Mouse (Mus musculus) kidney, embryonic 15.5 days (tissue): Measurements from ENCODE around the gene Wdr31. TPM values are rescaled to one million over a fixed set of nuclear protein-coding genes. Genes with fewer than 3 reads are reported as not detected.

Experiments used
- ATAC-seq: fragments of 200-750 bp; cut with Nextera tagmentation; replicated peaks from 2 replicates; pipeline ENCODE4 v1.8.0; 2017; ENCODE audit warnings: moderate TSS enrichment; ENCODE audit not compliant: low FRiP score
- H3K27ac ChIP-seq: fragments of 300-500 bp; sonication (generic); 2 replicates; pipeline ENCODE4 v1.5.1; 2015; ENCODE audit warnings: mild to moderate bottlenecking, inconsistent platforms
- H3K27me3 ChIP-seq: fragments of 300-500 bp; sonication (generic); 2 replicates; pipeline ENCODE4 v1.6.1; 2015; ENCODE audit warnings: inconsistent platforms
- H3K36me3 ChIP-seq: fragments of 300-500 bp; sonication (generic); 2 replicates; pipeline ENCODE4 v1.6.1; 2015; ENCODE audit warnings: inconsistent platforms
- H3K4me1 ChIP-seq: fragments of 300-500 bp; sonication (generic); 2 replicates; pipeline ENCODE4 v1.6.1; 2015; ENCODE audit warnings: inconsistent platforms
- H3K4me2 ChIP-seq: fragments of 300-500 bp; sonication (generic); 2 replicates; pipeline ENCODE4 v1.6.1; 2015; ENCODE audit warnings: moderate library complexity, mild to moderate bottlenecking, inconsistent platforms
- H3K4me3 ChIP-seq: fragments of 300-500 bp; sonication (generic); replicated peaks from 2 replicates; pipeline ENCODE4 v1.5.1; 2015; ENCODE audit warnings: mild to moderate bottlenecking, inconsistent platforms
- H3K9ac ChIP-seq: fragments of 300-500 bp; sonication (generic); 2 replicates; pipeline ENCODE4 v1.6.1; 2015; ENCODE audit warnings: mild to moderate bottlenecking, inconsistent platforms
- H3K9me3 ChIP-seq: fragments of 300-500 bp; sonication (generic); replicated peaks from 2 replicates; pipeline ENCODE4 v1.6.1; 2016; ENCODE audit warnings: inconsistent platforms
- WGBS: fragments of 180-500 bp; shearing (Covaris S2); methylation state at CpG from one replicate; pipeline ENCODE4 v1.1.7; 2015; ENCODE audit warnings: mixed read lengths; 5-methylcytosine and 5-hydroxymethylcytosine counted together
- polyA plus RNA-seq: library from polyadenylated mRNA; unstranded; fragments of >200 nt; fragmentation: Nextera tagmentation; extraction: Ambion mirVana; gene quantifications from 2 replicates; pipeline ENCODE4 v1.2.1, GENCODE M21; 2015

Gene Wdr31
- polyA plus RNA-seq, 1 experiment from 2014 or later = 13.6 TPM

DNA sequence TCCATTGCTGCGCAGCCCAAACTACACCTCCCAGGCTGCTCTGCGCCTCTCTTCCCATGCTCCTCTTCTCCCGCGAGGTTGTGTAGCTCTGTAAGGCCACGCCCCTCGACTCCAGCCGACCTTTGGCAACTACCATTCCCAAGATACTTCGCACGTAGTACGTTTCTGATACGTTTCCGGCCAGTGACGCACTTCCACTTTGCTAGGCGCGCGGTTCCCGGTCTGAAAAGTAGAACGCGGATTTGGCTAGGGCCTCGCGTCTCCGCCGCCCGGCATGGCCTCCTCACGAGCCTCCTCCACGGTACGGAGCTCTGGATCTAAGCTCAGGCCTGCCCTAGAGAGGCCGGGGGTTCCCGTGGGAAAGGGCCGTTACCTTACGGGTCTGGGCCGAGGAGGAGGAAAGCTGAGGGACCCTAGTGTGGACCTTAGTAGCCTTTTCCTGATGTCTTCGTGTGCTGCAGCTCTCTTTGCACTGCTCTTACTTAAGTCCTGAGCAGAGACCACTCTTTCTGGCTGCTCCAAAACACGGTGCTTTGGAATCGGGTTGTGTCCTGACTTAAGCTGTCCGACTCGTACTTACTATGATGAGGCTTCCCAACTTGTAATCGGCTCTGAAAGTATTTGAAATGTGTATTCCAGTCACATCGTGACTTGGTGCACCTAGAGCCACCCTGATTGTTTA is 62.0 kb downstream of the Wdr31 start, which contains the start of the genes Cdc26 and Prpf4:
TSS of gene Cdc26 (minus strand) at position 42 of the 682 bp plus-strand sequence.
TSS of gene Prpf4 (plus strand) at position 197 of the 682 bp plus-strand sequence.
- H3K36me3 ChIP-seq = peaks cover 48% of the 10 kb centered on the region
- peak within 1 kb of the TSS; percentile 87 for H3K27ac ChIP-seq
- no peaks in the 10 kb centered on the region for H3K9me3 ChIP-seq
- H3K4me2 ChIP-seq = peak within 1 kb of the TSS; percentile 72
- peaks cover 31% of the 10 kb centered on the region for H3K4me1 ChIP-seq
- peak; percentile 99 for ATAC-seq
- peak within 1 kb of the TSS; percentile 78 for H3K9ac ChIP-seq
- WGBS = under 1% methylated on average over 39 of the region's 39 CpGs
- peak within 1 kb of the TSS; percentile 63 for H3K4me3 ChIP-seq
- H3K27me3 ChIP-seq = no peaks in the 10 kb centered on the region

DNA sequence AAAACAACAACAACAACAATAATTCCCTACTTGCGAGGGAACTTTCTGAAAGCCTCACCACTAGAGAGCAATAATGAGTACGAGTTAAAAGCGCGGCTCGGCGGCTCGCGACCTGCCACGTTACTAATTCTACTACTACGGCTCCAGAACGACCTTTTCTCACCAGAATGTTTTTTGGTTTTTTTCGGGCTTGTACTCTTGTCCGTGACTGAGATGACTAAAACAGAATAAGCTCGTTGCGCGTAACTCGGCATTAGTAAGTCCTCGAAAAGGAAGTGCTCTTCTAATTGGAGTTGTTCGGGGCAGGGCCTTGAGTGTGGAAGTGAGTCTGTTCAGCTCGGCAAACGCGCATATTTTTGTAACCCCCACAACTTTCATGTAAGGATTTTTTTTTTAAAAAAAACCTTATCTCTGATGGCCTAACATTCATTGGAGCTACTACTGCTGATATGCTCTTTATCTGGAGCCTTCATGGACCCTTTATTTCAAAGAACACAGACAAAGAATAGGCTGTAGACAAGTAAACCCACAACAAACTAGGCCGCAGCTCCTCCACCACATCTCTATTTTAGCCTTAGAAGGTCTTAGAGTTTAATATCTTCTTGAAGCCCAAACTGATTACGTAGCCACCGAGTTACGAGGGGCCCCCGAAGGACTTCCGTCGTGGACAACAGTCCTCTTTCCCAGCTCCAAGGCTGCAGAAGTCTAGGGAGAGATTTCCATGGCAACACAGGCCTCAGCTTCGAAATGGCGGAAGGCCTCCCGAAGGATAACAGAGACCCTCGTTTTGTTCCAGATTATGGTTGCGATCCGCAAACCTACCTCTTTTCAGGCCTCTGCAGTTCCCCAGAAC is 62.7 kb downstream of the Wdr31 start:
- H3K27ac ChIP-seq = peak overlapping the region; percentile 87
- peaks cover 46% of the 10 kb centered on the region for H3K36me3 ChIP-seq
- H3K9me3 ChIP-seq = no peaks in the 10 kb centered on the region
- peak overlapping the region; percentile 55 for H3K4me2 ChIP-seq
- peak overlapping the region; percentile 63 for H3K4me3 ChIP-seq
- ATAC-seq = peak; percentile 60
- H3K9ac ChIP-seq = peak overlapping the region; percentile 78
- under 1% methylated on average over 35 of the region's 35 CpGs for WGBS
- no peaks in the 10 kb centered on the region for H3K27me3 ChIP-seq
- H3K4me1 ChIP-seq = peaks cover 31% of the 10 kb centered on the region

DNA sequence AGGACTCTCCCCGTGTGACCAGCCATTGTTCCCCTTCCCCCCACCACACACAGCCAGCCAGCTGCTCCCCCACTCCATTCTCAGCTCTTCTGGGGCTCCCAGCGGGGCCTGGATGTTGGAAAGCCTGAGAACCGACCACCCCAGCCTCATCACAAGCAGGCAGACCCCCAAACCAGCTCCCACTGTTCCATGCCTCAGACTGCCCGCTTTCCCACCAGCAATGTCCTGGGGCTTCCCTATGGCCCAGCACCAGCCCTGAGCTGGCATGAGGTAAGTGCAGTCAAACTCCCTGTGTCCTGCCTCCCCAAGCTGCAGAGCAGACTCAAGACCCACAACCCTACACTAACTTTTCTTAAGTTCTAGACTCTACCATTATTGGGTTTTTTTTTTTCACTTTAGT is 64.6 kb downstream of the Wdr31 start:
- ATAC-seq = no peak
- WGBS = 91% methylated on average over 4 of the region's 4 CpGs
- H3K27me3 ChIP-seq = no peaks in the 10 kb centered on the region
- no peak overlapping the region for H3K27ac ChIP-seq
- H3K4me2 ChIP-seq = 0 out of 2 replicates have a peak overlapping the region, but pooled peaks have one; percentile 2
- H3K4me1 ChIP-seq = peaks cover 31% of the 10 kb centered on the region
- no peaks in the 10 kb centered on the region for H3K9me3 ChIP-seq
- H3K36me3 ChIP-seq = peaks cover 45% of the 10 kb centered on the region
- no peak overlapping the region for H3K4me3 ChIP-seq
- no peak overlapping the region for H3K9ac ChIP-seq

DNA sequence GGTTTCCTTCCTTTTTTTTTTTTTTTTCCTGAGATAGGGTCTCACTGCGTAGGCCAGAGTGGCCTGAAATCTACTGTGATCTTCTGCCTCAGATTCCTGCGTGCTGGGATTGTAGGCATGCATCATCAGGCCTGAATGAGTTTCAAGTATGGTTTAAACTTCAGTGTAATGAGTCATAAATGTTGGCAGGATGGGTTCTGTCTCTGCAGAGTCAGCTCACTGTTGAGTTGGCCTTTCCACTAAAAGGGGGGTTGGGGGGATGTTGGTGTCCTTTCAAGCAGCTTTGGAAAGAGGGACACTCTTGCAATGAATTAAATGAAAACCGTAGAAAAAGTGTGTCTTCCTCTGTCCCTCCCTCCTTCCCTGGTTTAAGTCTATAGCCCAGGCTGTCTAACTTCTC is 71.7 kb downstream of the Wdr31 start:
- no peak for ATAC-seq
- 84% methylated on average over 3 of the region's 3 CpGs for WGBS

More for the DNA sequence above, 71.7 kb downstream of the Wdr31 start:
- peaks cover 87% of the 10 kb centered on the region for H3K36me3 ChIP-seq
- no peaks in the 10 kb centered on the region for H3K27me3 ChIP-seq
- H3K9me3 ChIP-seq = no peaks in the 10 kb centered on the region
- no peak overlapping the region for H3K4me2 ChIP-seq
- H3K9ac ChIP-seq = no peak overlapping the region
- H3K4me1 ChIP-seq = no peaks in the 10 kb centered on the region
- H3K4me3 ChIP-seq = no peak overlapping the region
- H3K27ac ChIP-seq = no peak overlapping the region

Other genes starting within 250 kb of the Wdr31 start
- 10.2 and 11.3 TPM in 2 replicates for gene Zfp37, start 239.8 kb downstream of the Wdr31 start, polyA plus RNA-seq
- 23.9 and 26.5 TPM in 2 replicates for gene Slc31a2, start 208.3 kb downstream of the Wdr31 start, polyA plus RNA-seq
- 24.3 and 24.7 TPM in 2 replicates for gene Fkbp15, start 110.3 kb downstream of the Wdr31 start, polyA plus RNA-seq
- gene Slc31a1, start 110.2 kb downstream of the Wdr31 start, polyA plus RNA-seq = 50.9 and 53.9 TPM in 2 replicates
- 161 and 178 TPM in 2 replicates for gene Cdc26, start 62.3 kb downstream of the Wdr31 start, polyA plus RNA-seq
- gene Prpf4, start 62.1 kb downstream of the Wdr31 start, polyA plus RNA-seq = 23.5 and 24.9 TPM in 2 replicates
- gene Rnf183, start 35.6 kb downstream of the Wdr31 start, polyA plus RNA-seq = 0.29 and 0.35 TPM in 2 replicates
- gene Bspry, start 9.2 kb upstream of the Wdr31 start, polyA plus RNA-seq = 19.5 and 21.3 TPM in 2 replicates
- 14.7 and 15.2 TPM in 2 replicates for gene Hdhd3, start 32.6 kb upstream of the Wdr31 start, polyA plus RNA-seq
- gene Alad, start 49.0 kb upstream of the Wdr31 start, polyA plus RNA-seq = 97.3 and 106 TPM in 2 replicates
- 94.0 and 100 TPM in 2 replicates for gene Pole3, start 54.2 kb upstream of the Wdr31 start, polyA plus RNA-seq
- gene 4933430I17Rik, start 54.5 kb upstream of the Wdr31 start, polyA plus RNA-seq = 0.47 and 0.57 TPM in 2 replicates
- gene Rgs3, start 89.0 kb upstream of the Wdr31 start, polyA plus RNA-seq = 53.7 and 56.9 TPM in 2 replicates